Mouse (Mus musculus) C2C12 (cell line): Measurements from ENCODE around the gene Lmln.

ENCODE experiments used
- CTCF ChIP-seq: IDR thresholded peaks from one replicate; pipeline ENCODE4 v1.5.1; 2011; ENCODE audit not compliant: control insufficient read depth, insufficient read depth, insufficient read length
- MAX ChIP-seq: IDR thresholded peaks from one replicate; pipeline ENCODE4 v1.6.1; 2011; ENCODE audit warnings: mild to moderate bottlenecking, control low read depth
- MYOG ChIP-seq: IDR thresholded peaks from one replicate; pipeline ENCODE4 v1.6.1; 2011; ENCODE audit not compliant: control insufficient read depth, insufficient read length; ENCODE audit errors: extremely low read depth
- USF1 ChIP-seq: IDR thresholded peaks from one replicate; pipeline ENCODE4 v1.6.1; 2011; ENCODE audit warnings: low read depth, mild to moderate bottlenecking, control low read depth, moderate library complexity

- TF ChIP-seq CTCF, result no peak
- no peak for TF ChIP-seq USF1
- TF ChIP-seq MAX, result no peak
- no peak for TF ChIP-seq MYOG
Measured at GRCm38 (mm10) chr16:33014921-33015320, 47.4 kb upstream of the Lmln start.
